Mouse (Mus musculus) ovary, postnatal 36 days (tissue): ENCODE measurements around the gene Dot1l.
A peak's percentile ranks its signal among the peaks of the same experiment; 100 is the strongest.

Experiments used
- DNase-seq: peaks from one replicate; pipeline ENCODE4 v3.0.0; 2022; ENCODE audit warnings: low spot score, mixed read lengths

The Dot1l gene

DNA sequence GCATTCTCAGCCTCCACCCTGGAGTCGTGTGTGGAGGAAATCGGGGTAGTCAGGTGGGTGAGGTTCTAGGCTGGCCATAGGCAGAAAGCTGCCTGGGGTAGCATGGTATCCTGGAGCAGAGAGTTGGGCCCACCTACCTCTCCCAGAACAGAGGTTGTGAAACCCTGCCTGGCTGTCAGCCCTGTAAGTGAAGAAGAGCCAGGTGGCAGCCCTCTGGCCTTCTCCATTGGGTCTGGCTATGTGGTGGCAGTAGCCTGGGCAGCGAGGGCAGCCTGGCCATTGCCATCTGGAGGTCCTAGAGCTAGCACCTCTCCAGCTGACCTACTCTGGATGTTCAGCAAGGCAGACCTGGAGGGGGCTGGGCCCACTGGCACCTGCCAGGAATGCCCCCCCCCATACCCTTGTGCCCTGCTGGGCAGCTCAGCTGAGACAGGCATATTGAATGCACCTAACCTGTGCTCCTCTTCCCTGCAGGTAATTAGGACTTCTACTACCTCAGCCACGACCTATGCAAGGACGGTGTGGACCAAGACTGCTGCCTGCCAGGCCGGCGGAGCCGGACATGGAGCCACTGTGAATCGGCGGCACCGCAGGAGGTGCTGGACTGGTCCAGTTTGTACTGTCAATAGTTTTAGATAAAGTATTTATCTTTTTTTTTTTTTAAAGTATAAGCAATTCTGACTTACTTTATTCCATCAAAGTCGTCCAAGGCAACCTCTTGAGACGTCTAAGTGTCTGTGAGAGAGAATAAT lies 38.2 kb downstream of the Dot1l start:
- DNase-seq: no peak

DNA sequence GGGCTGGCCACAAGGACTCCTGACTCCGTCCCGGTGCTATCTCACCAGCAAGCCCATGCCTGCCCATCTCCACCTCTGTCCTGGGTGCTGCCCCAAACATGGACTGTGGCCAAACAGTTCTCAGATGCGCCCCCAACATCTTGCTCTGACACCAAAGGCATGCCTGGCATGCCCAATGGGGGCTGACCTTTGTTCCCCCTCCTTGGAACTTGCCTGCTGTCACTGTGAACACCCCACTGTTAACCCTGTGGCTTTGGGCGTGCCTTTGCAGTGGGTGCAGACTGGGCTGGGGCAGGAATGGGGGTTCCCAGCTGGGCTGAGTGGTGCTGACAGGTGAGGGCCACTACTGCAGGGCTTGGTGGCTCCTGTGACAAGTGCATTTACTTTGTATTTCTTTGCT lies 38.8 kb downstream of the Dot1l start:
- DNase-seq: no peak

DNA sequence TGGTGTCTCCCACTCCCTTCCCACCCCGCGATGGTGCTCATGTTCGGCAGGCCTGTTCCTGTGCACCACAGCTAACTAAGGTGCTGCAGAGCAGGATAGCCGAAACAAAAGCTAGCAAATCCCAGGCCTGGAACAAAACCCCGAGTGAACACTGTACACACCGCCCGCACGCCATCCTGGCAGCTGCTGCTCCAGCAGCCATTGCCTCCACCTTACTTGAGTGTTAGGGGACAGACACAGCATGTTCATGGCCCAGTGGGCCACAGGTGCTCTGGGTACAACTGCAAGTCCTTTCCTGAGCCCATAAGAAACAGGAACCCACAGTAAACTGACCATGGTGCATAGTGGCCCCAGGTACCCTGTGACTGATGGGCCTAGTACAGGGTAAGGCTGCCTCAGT lies 39.7 kb downstream of the Dot1l start:
- no peak for DNase-seq

DNA sequence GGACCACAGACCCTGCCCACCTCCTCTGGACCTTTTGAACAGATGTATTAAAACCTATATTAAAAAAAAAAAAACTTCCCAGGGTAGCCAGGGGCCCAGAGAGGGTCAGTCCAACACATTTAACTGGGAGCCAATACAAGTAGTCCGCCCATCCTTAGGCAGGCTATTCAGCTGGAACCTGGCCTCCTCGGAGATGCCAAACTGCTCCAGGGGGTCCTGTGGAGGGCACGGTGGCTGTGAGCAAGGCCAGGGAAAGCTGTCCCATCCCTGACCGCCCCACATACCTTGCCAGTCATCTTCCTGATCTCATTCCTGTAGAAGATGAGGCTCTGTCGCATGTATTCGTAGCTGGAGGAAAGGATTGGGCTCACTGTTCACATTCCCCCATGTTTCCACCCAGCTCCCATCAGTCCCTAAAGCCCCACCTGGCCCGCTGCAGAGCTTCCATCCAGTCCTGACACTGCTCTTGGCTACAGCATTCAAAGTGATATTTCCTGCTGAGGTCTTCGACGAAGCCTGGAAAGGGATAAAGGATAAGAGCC lies 41.4 kb downstream of the Dot1l start:
- no peak for DNase-seq

DNA sequence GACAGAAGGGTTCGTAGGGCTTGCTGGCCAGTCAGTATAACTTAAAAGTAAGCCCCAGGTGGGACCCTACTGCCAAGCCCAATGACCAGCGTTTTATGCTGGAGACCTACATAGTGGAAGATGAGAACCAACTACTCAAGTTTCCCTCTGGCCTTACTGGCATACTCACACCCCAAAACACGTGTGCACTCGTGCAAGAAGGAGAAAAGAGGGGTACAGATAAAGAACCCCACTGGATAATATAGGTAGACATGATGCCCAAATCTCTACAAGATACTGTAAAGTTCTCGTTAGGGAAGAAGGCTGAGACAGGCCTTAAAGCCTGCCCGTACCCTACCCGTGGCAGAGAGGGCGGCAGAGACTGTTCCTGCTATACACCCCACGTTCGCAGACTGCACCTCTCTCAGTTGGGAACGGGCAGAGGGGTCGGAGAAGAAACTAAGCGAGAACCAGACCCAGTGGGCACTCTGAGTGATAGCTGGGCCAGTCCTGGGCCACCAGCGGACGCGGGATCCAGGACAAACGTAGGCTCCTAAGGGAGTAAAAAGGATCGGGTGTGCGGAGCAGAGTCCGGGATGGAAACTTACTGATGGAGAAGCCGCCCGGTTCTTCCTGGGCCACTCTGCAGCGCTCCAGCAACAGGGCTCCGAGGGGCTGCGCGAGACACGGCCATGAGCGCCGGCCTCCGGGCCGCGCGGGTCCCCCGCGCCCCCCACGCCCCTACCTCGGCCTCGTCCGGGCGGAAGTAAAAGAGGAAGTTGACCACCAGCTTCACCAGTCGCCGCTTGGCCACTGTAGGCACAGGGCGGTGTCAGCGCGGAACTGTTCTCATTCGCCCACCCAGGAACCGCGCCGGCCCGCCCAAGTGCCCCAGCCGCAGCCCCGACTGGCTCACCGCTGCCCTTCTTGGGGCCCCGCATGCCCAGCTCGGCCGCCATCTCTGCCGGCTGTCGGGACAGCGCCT lies 42.5 kb downstream of the Dot1l start:
- DNase-seq: no peak

DNA sequence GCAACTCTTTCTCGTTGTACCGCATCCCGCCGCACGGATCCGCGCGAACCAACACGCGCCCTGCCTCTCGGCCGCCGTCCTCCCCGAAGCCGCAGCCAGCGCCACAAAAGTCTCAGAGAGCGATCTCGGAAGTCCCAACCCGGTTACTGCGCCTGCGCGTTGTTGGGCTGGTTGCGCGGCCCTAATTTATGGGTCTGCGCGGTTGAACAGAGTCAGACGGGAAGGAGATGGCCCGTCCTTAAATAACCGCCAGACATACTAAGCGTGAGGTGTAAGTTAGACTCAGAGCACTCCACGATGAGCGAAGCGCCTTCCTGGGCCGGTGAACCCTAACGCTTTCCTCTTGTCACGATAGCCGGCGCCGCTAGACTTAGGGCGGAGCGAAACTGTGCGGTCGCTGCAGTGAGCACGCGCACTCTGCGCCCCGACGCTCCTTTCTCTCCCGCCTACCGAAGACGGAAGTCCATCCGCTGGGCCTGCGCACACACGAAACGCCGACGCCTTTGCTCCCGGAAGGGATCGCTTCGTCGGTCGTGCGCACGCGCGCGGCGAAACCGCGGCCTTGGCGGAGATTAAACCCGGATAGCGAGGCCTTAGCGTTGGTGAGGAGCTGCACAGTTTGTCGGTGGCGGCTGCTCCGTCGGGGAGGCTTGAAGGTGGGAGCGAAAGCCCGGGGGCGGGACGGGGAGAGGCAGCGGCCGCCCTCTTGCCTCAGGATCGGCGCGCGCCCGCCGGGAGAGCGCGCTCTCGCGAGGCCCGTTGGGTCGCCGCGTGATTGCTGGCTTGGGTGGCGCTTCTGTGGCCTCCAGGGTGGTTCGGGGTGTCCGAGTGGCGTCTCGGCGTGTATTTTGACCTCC lies 43.4 kb downstream of the Dot1l start, which contains the start of the genes Sf3a2 and Plekhj1:
TSS of gene Sf3a2 (plus strand) at position 49 of the 857 bp plus-strand sequence.
TSS of gene Plekhj1 (minus strand) at position 477 of the 857 bp plus-strand sequence.
- DNase-seq: peak; percentile 93

DNA sequence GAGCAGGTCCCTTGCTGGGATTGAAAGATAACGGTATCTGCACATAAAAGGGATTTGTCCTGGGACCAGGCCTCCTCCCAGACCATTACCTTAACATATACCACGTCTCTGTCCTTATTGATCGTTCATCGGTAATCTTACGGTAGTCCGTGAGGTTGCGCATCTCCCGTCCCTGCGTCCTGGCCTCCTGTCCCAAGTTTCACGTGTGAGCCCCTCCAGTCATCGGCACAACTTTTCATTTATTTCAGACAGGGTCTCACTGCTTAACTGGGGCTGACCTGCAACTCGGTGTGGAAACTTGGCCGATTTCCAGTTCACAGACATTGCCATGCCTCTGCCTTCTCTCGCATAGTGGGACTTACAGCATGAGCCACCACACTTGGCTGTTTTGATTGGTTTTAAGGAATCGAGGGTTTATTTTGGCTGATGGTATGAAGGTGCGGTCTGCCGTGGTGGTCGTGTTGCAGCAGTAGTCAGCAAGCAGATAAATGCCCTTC lies 44.1 kb downstream of the Dot1l start:
- no peak for DNase-seq

DNA sequence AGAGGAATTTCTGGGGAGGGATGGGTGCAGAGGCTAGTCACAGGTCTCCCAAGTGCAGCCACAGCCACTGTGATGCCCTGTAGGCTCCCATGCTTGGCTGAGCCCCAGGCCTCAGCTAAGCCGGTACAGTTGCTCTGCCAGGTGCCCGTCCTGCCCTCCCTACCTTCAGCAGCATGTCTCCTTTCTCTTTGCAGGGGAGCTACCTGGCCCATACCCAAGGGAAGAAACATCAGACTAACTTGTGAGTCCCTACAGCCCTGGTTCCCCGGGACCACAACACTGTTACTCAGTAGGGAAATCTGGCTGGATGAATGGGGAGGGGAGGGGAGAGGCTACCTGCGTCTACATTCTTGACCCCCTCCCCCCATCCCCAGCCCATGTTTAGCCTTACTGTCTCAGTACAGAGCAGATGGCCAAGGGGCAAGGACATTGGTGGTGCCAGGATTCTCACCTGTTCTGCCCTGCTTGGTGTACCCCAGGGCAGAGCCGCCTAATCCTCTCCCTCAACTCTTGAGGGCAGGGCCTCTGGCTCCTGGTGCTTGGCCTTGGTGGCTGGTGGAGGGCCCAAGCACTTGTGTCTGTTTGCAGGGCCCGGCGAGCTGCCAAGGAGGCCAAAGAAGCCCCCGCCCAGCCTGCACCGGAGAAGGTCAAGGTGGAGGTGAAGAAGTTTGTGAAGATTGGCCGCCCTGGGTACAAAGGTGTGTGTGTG lies 47.4 kb downstream of the Dot1l start:
- DNase-seq: no peak

DNA sequence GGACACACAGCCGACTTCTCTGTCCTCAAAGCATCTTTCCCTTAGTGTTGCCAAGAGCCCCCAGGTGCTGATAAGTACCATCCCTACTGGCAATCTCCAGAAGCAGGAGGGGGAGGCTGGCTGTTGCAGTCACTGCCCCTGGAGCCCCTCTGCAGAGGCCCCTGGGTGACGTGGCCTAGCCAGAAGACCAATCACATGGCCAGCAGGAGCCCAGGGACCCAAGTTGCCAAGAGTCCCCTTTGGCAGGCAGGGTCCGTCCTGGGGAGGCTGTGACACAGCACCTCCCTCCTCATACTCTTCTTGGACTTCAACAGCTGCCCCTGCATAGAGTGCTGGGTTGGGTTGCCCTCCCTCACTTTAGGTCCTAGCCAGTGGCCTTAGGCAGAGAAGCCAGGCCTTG lies 48.0 kb downstream of the Dot1l start:
- DNase-seq: no peak

DNA sequence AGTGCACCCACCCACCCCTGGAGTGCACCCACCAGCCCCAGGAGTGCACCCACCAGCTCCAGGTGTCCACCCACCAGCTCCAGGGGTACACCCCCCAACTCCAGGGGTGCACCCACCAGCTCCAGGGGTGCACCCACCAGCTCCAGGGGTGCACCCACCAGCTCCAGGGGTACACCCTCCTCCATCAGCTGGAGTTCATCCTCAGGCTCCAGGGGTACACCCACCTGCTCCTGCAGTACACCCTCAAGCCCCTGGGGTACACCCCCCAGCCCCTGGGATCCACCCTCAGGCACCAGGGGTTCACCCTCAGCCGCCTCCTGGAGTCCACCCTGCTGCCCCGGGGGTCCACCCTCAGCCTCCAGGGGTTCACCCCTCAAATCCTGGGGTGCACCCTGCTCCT lies 49.3 kb downstream of the Dot1l start:
- DNase-seq: no peak

DNA sequence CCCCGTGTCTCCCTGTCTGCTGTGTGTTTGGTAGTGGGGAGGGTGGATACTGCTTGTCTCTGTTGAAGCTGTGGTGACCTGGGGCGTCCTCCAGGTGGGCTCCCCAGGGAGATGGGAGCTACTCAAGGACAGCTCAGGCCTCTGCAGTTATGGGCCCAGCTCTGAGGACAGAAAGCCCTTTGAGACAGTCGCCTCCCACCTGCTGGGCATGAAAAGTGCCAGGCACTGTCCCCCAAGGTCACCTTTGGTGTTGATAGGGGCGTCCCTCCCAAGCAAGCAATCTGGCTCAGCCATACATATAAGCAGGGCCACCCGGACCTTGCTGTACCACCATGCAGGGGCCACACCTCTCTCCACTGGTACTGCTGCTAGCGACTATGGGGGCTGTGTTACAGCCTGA lies 49.9 kb downstream of the Dot1l start, which contains the start of gene Amh:
TSS of gene Amh (plus strand) at position 328 of the 400 bp plus-strand sequence.
- DNase-seq: peak; percentile 54

DNA sequence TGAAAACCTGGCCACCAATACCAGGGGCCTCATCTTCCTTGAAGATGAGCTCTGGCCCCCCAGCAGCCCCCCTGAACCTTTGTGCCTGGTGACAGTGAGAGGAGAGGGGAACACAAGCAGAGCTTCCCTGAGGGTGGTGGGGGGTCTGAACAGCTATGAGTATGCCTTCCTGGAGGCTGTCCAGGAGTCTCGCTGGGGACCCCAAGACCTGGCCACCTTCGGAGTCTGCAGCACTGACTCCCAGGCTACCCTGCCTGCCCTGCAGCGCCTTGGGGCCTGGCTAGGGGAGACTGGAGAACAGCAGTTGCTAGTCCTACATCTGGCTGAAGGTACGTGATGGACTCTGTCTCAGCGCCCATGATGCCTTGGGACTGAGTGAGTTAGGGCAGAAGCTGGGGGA lies 50.3 kb downstream of the Dot1l start:
- DNase-seq: no peak

DNA sequence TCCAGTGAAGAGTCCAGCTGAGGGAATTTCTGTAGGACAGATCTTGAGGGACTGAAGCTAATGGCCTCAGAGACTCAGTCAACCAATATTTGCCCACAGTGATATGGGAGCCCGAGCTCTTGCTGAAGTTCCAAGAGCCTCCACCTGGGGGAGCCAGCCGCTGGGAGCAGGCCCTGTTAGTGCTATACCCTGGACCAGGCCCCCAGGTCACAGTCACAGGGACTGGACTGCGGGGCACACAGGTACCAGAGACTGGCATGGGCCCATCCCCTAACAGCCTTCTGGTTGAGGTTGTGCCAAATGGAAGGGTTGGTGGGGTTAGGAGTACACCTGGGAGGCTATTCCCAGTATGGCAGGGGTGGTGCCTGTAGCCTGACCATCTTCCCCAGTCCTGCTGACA lies 50.9 kb downstream of the Dot1l start:
- DNase-seq: peak; percentile 78

DNA sequence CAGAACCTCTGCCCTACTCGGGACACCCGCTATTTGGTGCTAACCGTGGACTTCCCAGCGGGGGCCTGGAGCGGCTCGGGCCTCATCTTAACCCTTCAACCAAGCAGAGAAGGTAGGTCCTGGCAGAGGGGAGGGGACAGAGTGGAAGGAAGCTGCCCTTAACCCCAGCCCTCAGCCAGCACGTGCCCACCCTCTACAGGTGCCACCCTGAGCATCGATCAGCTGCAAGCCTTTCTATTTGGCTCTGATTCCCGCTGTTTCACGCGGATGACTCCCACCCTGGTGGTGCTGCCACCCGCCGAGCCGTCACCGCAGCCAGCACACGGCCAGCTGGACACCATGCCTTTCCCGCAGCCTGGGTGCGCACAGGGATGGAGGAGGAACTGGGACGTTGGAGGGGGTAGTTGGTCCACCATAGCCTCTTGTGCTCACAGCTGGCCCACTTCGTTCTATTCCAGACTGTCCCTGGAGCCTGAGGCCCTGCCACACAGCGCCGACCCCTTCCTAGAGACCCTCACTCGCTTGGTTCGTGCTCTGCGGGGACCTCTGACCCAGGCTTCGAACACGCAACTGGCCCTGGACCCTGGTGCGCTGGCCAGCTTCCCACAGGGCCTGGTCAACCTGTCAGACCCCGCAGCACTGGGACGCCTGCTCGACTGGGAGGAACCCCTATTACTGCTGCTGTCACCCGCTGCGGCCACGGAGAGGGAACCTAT lies 51.5 kb downstream of the Dot1l start:
- no peak for DNase-seq

DNA sequence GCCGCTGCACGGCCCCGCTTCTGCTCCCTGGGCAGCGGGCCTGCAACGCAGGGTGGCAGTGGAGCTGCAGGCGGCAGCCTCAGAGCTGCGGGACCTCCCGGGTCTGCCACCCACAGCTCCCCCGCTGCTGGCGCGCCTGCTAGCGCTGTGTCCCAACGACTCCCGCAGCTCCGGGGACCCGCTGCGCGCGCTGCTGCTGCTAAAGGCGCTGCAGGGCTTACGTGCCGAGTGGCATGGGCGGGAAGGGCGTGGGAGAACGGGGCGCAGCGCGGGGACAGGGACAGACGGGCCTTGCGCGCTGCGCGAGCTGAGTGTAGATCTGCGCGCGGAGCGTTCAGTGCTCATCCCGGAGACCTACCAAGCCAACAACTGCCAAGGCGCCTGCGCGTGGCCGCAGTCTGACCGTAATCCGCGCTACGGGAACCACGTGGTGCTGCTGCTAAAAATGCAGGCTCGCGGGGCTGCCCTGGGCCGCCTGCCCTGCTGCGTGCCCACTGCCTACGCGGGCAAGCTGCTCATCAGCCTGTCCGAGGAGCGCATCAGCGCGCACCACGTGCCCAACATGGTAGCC lies 52.1 kb downstream of the Dot1l start:
- DNase-seq: peak; percentile 78

DNA sequence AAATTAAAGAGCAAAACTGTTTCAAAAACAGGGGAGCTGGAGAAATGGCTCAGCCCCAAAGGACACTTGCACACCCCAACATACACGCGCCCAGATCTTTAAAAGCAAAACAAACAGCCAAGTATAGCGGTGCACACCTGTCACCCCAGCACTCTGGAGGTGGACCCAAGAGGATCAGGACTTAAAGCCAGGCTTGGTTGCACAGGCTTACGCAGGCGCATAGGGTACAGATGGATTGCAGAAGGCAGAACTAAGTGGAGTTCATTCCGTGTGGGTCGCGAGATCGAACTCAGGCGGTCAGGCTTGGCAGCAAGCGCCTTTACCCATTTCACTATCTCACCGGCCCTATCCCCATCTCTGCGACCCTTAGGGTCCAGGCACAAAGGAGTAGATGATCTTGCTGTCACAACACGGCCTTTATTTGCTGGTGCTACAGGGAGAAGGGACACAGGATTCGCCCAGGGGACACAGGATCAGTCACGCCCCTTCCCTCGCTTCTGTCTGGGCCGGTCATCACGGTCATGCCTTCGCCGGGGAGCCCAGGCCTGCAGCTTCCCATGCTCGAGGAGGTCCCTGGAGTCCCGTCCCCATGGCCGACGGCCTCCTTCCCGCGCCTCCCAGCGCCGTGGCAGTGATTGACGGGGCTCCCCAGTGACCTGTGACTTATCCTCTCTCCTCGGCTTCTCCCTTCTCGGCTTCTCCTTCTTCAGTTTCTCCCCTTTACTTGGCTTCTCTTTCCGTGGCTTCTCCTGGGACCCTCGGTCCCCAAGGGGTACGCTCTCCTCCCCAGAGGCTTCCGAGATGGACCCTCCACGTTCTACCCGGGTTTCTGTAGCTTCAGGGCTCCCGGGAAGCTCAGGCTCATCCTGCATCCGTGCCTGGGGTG lies 53.3 kb downstream of the Dot1l start:
- DNase-seq: no peak

DNA sequence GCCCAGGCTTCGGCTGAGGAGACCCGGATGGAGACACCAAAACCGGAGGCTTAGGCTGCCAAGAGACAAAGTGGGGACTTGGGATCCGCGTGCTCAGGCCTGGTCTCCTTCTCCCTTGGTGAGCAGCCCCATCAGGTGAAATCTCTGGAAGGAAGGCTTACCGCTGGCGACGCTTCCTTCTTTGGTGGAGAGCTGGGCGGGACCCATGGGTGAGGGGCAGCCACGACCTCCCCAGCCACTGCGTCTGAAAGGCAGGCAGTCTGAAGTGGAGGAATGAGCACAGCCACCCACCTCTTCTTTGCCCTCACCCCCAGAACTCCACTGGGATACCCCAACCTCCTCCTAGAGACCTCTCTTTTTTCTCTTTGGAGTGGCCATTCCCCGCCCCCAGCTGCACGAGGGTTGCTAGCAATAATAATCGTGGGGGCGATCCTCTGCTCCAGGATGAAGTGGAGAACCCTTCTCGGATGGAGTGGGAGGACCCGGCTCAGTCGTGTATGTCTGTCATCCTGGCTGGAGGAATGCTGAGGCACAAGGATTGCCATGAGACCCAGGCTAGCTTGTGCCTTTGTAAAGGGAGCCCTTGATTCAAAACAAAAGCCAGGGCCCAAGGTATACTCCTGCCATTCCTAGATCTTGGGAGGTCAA lies 54.1 kb downstream of the Dot1l start:
- DNase-seq: no peak

DNA sequence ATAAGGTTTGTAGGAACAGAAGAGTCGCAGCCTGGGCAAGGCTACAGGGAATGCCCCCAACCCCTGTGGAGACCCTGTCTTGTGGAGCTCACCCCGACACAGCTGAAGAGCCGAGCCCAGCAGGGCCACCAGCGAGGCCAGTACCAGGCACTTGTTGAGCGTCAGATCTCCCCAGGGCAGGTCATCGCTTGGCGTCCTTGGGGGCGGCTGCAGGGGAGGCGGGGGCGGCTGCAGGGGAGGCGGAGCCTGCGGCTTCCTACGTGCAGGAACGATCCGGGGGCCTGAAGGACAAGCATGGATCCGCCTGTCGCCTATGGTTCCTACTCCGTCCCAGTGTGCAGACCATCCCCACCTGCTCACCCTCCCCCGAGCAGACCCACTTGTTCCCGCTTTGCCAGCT lies 55.1 kb downstream of the Dot1l start:
- DNase-seq: peak; percentile 74
